Mouse (Mus musculus) liver, embryonic 16.5 days (tissue): ENCODE data around the gene Pde4dip. TPM values are rescaled to one million over a fixed set of nuclear protein-coding genes. Genes with fewer than 3 reads are reported as not detected.

Experiments
- ATAC-seq: fragments of 200-750 bp; cut with Nextera tagmentation; 2 replicates; pipeline ENCODE4 v1.8.0; 2017; ENCODE audit warnings: low read depth, mild to moderate bottlenecking, moderate number of reproducible peaks, moderate library complexity
- H3K27ac ChIP-seq: fragments of 300-500 bp; sonication (generic); 2 replicates; pipeline ENCODE4 v1.5.1; 2014; ENCODE audit warnings: mild to moderate bottlenecking, low read length
- H3K27me3 ChIP-seq: fragments of 300-500 bp; sonication (generic); 2 replicates; pipeline ENCODE4 v1.6.1; 2014; ENCODE audit warnings: low read depth, low read length, mixed read lengths; ENCODE audit not compliant: control insufficient read depth, insufficient read depth
- H3K36me3 ChIP-seq: fragments of 300-500 bp; sonication (generic); 2 replicates; pipeline ENCODE4 v1.6.1; 2014; ENCODE audit warnings: mild to moderate bottlenecking; ENCODE audit not compliant: control insufficient read depth, insufficient read depth
- H3K4me1 ChIP-seq: fragments of 300-500 bp; sonication (generic); 2 replicates; pipeline ENCODE4 v1.6.1; 2014; ENCODE audit warnings: low read depth, low read length, mixed read lengths; ENCODE audit not compliant: control insufficient read depth
- H3K4me2 ChIP-seq: fragments of 300-500 bp; sonication (generic); 2 replicates; pipeline ENCODE4 v1.6.1; 2014; ENCODE audit warnings: low read depth, low read length, mixed read lengths
- H3K4me3 ChIP-seq: fragments of 300-500 bp; sonication (generic); 2 replicates; pipeline ENCODE4 v1.5.1; 2014; ENCODE audit warnings: low read depth, mild to moderate bottlenecking, low read length
- H3K9ac ChIP-seq: fragments of 300-500 bp; sonication (generic); 2 replicates; pipeline ENCODE4 v1.6.1; 2014; ENCODE audit warnings: low read depth, low read length
- H3K9me3 ChIP-seq: fragments of 300-500 bp; sonication (generic); replicated peaks from 2 replicates; pipeline ENCODE4 v1.6.1; 2016; ENCODE audit warnings: low read length; ENCODE audit not compliant: control insufficient read depth
- WGBS: fragments of 180-500 bp; shearing (Covaris S2); extraction: QIAGEN DNeasy Blood & Tissue Kit; methylation state at CpG from one replicate; pipeline ENCODE4 v1.1.7; 2014; ENCODE audit not compliant: insufficient replicate concordance; 5-methylcytosine and 5-hydroxymethylcytosine counted together
- polyA plus RNA-seq: library from polyadenylated mRNA; unstranded; fragments of >200 nt; fragmentation: Nextera tagmentation; extraction: Ambion mirVana; gene quantifications from 2 replicates; pipeline ENCODE4 v1.2.1, GENCODE M21; 2015

Gene Pde4dip
- polyA plus RNA-seq, 1 experiment from 2014 or later: 14.2 TPM

GRCm38 (mm10) chr3:97734259-97734658 lies 154.2 kb downstream of the Pde4dip start:
- Histone ChIP-seq H3K4me3 (no peak overlapping the region), H3K9me3 (no peaks in the 10 kb centered on the region), H3K4me2 (no peak overlapping the region), H3K4me1 (no peaks in the 10 kb centered on the region), H3K27ac (no peak overlapping the region), H3K27me3 (no peaks in the 10 kb centered on the region), H3K36me3 (no peaks in the 10 kb centered on the region), H3K9ac (no peak overlapping the region)
- ATAC-seq: no peak
- 45% methylated on average over 4 of the region's 4 CpGs for WGBS

DNA sequence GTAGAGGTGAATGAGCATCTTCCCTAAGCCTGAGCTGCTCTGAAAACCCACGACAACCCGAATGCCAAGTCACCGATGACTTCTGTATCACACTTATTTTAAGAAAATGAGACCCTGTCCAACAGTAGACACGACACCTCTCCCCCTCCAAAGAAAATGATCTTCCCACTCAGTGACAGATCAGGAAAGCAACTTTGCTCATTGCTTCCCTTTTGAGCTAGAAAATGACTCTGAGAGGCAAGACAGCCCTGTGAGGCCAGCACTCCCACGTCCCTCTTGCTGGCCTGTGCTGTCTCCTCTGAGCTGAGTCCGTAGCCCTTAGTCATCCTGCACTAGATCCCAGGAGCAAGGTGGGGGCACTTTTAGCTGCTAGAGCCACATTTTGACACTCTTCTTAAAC lies 155.9 kb downstream of the Pde4dip start:
- WGBS: 67% methylated on average over 6 of the region's 6 CpGs
- Histone ChIP-seq H3K4me3 (no peak overlapping the region), H3K4me1 (no peaks in the 10 kb centered on the region), H3K9me3 (no peaks in the 10 kb centered on the region), H3K9ac (no peak overlapping the region), H3K4me2 (no peak overlapping the region), H3K27ac (no peak overlapping the region), H3K36me3 (no peaks in the 10 kb centered on the region), H3K27me3 (no peaks in the 10 kb centered on the region)
- ATAC-seq: no peak

GRCm38 (mm10) chr3:97730624-97731023 lies 157.9 kb downstream of the Pde4dip start:
- Histone ChIP-seq H3K27ac (no peak overlapping the region), H3K4me2 (no peak overlapping the region), H3K27me3 (no peaks in the 10 kb centered on the region), H3K9ac (no peak overlapping the region), H3K9me3 (no peaks in the 10 kb centered on the region), H3K4me3 (no peak overlapping the region), H3K4me1 (no peaks in the 10 kb centered on the region), H3K36me3 (no peaks in the 10 kb centered on the region)
- WGBS: 78% methylated on average over 7 of the region's 7 CpGs
- no peak for ATAC-seq

- no peak overlapping the region for H3K4me3 ChIP-seq
- no peak overlapping the region for H3K9ac ChIP-seq
- no peaks in the 10 kb centered on the region for H3K4me1 ChIP-seq
- no peaks in the 10 kb centered on the region for H3K36me3 ChIP-seq
- H3K4me2 ChIP-seq: no peak overlapping the region
- no peak for ATAC-seq
- no peak overlapping the region for H3K27ac ChIP-seq
- no peaks in the 10 kb centered on the region for H3K9me3 ChIP-seq
- H3K27me3 ChIP-seq: no peaks in the 10 kb centered on the region
- WGBS: 61% methylated on average over 3 of the region's 3 CpGs
These were observed 158.4 kb downstream of the Pde4dip start for GRCm38 (mm10) chr3:97730131-97730530.

- Histone ChIP-seq H3K36me3 (no peaks in the 10 kb centered on the region), H3K4me3 (no peak overlapping the region), H3K4me1 (no peaks in the 10 kb centered on the region), H3K27me3 (no peaks in the 10 kb centered on the region), H3K9me3 (peaks cover 2% of the 10 kb centered on the region; the same call in 1 of the 2 replicates), H3K27ac (no peak overlapping the region), H3K4me2 (no peak overlapping the region), H3K9ac (no peak overlapping the region)
- WGBS: 46% methylated on average over 2 of the region's 2 CpGs
- no peak for ATAC-seq
These were observed 160.7 kb downstream of the Pde4dip start for GRCm38 (mm10) chr3:97727801-97728200.

DNA sequence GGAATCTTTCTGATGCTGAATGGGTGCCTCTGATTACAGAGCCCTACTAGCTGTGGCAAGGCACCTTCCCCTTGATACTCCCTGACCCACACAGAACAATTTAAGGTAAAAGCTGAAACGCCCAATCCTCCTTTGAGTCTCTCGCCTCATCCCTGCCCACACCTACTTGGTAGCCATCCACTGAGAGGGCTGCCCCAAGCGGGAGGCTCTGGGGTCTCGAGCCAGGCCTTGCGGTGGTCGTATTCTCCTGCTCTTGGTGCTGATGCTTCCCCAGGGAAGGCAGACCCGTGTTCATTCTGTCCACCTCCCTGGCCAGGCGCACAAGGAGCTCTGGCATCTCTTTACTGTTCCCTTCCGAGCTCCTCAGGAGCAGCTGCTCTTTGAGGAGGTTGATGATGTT lies 169.4 kb downstream of the Pde4dip start:
- no peaks in the 10 kb centered on the region for H3K27me3 ChIP-seq
- WGBS: 67% methylated on average over 9 of the region's 9 CpGs
- H3K4me1 ChIP-seq: no peaks in the 10 kb centered on the region
- H3K36me3 ChIP-seq: no peaks in the 10 kb centered on the region
- no peak for ATAC-seq
- no peak overlapping the region for H3K9ac ChIP-seq
- H3K9me3 ChIP-seq: peaks cover 3% of the 10 kb centered on the region; the same call in 1 of the 2 replicates
- H3K4me2 ChIP-seq: no peak overlapping the region
- no peak overlapping the region for H3K4me3 ChIP-seq
- H3K27ac ChIP-seq: no peak overlapping the region

- no peak overlapping the region for H3K9ac ChIP-seq
- no peaks in the 10 kb centered on the region for H3K27me3 ChIP-seq
- no peaks in the 10 kb centered on the region for H3K4me1 ChIP-seq
- no peak overlapping the region for H3K4me3 ChIP-seq
- H3K36me3 ChIP-seq: no peaks in the 10 kb centered on the region
- H3K4me2 ChIP-seq: no peak overlapping the region
- no peaks in the 10 kb centered on the region for H3K9me3 ChIP-seq
- 68% methylated on average over 1 of the region's 1 CpGs for WGBS
- no peak overlapping the region for H3K27ac ChIP-seq
- no peak for ATAC-seq
These were observed 172.6 kb downstream of the Pde4dip start for GRCm38 (mm10) chr3:97715922-97716321.

- no peaks in the 10 kb centered on the region for H3K36me3 ChIP-seq
- H3K4me2 ChIP-seq: no peak overlapping the region
- H3K4me3 ChIP-seq: no peak overlapping the region
- H3K9me3 ChIP-seq: no peaks in the 10 kb centered on the region
- H3K27me3 ChIP-seq: no peaks in the 10 kb centered on the region
- 38% methylated on average over 5 of the region's 5 CpGs for WGBS
- no peak overlapping the region for H3K9ac ChIP-seq
- ATAC-seq: no peak
- H3K4me1 ChIP-seq: no peaks in the 10 kb centered on the region
- no peak overlapping the region for H3K27ac ChIP-seq
These were observed 177.6 kb downstream of the Pde4dip start for GRCm38 (mm10) chr3:97710881-97711280.

- no peaks in the 10 kb centered on the region for H3K4me1 ChIP-seq
- H3K27me3 ChIP-seq: no peaks in the 10 kb centered on the region
- WGBS: 71% methylated on average over 11 of the region's 11 CpGs
- no peak overlapping the region for H3K4me3 ChIP-seq
- H3K9ac ChIP-seq: no peak overlapping the region
- H3K9me3 ChIP-seq: no peaks in the 10 kb centered on the region
- H3K4me2 ChIP-seq: no peak overlapping the region
- no peak overlapping the region for H3K27ac ChIP-seq
- no peaks in the 10 kb centered on the region for H3K36me3 ChIP-seq
- no peak for ATAC-seq
These were observed 178.4 kb downstream of the Pde4dip start for GRCm38 (mm10) chr3:97710134-97710533.
